Mouse (Mus musculus): ENCODE data around the gene Fam162b. TPM values are rescaled to one million over a fixed set of nuclear protein-coding genes. Genes with fewer than 3 reads are reported as not detected.
A peak's percentile ranks its signal among the peaks of the same experiment; 100 is the strongest.

The Fam162b gene
- polyA plus RNA-seq, 1 experiment from 2014 or later, result 2.2 TPM

GRCm38 (mm10) chr10:51595001-51595931 lies 4.9 kb upstream of the Fam162b start:
- 42% methylated on average over 10 of the region's 10 CpGs for WGBS
- no peak overlapping the region for H3K4me3 ChIP-seq
- peak overlapping the region; percentile 29; the same call in 1 of the 2 replicates for H3K4me2 ChIP-seq
- ATAC-seq (ENCODE audit: insufficient number of reproducible peaks, insufficient read depth, low FRiP score, low TSS enrichment, low read depth), result no peak
- H3K36me3 ChIP-seq, result no peaks in the 10 kb centered on the region
- H3K27ac ChIP-seq, result no peak overlapping the region
- peaks cover 2% of the 10 kb centered on the region; the same call in 1 of the 2 replicates for H3K4me1 ChIP-seq
- no peak overlapping the region for H3K9ac ChIP-seq
- H3K9me3 ChIP-seq, result no peaks in the 10 kb centered on the region
- peaks cover 1% of the 10 kb centered on the region; the same call in 1 of the 2 replicates for H3K27me3 ChIP-seq

DNA sequence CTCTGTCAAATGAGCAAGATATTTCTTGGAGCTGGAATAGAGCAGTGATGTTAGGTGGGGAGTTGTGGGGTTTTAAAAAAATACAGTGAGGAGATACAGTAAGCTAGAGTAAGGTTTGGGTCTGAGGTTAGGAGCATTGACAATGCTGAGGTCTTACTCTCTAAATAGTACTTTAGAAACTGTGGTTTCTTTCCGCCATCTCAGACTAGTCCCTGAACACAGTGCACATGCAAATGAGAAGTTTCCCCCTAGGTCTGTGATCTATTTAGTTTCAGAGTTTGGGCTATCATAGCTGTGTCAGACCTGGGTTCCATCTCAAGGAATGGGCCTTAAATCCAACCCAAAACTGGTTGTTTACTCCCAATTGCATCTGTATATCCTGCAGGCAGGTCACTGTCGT lies 1.3 kb upstream of the Fam162b start:
- H3K4me3 ChIP-seq, result no peak overlapping the region
- 81% methylated on average over 2 of the region's 2 CpGs for WGBS
- peaks cover 10% of the 10 kb centered on the region; the same call in 1 of the 2 replicates for H3K4me1 ChIP-seq
- H3K9ac ChIP-seq, result no peak overlapping the region
- H3K27me3 ChIP-seq, result peaks cover 13% of the 10 kb centered on the region; the same call in 1 of the 2 replicates
- no peak for ATAC-seq (ENCODE audit: insufficient number of reproducible peaks, insufficient read depth, low FRiP score, low TSS enrichment, low read depth)
- no peak overlapping the region for H3K27ac ChIP-seq
- H3K36me3 ChIP-seq, result no peaks in the 10 kb centered on the region
- no peak overlapping the region for H3K4me2 ChIP-seq
- H3K9me3 ChIP-seq, result no peaks in the 10 kb centered on the region

GRCm38 (mm10) chr10:51584919-51585318 lies 5.4 kb downstream of the Fam162b start:
- Histone ChIP-seq H3K36me3 (no peaks in the 10 kb centered on the region), H3K4me3 (no peak overlapping the region), H3K9ac (no peak overlapping the region), H3K9me3 (no peaks in the 10 kb centered on the region), H3K4me2 (no peak overlapping the region), H3K27ac (no peak overlapping the region), H3K4me1 (peaks cover 4% of the 10 kb centered on the region; the same call in 1 of the 2 replicates), H3K27me3 (peaks cover 9% of the 10 kb centered on the region; the same call in 1 of the 2 replicates)
- ATAC-seq (ENCODE audit: insufficient number of reproducible peaks, insufficient read depth, low FRiP score, low TSS enrichment, low read depth), result no peak

DNA sequence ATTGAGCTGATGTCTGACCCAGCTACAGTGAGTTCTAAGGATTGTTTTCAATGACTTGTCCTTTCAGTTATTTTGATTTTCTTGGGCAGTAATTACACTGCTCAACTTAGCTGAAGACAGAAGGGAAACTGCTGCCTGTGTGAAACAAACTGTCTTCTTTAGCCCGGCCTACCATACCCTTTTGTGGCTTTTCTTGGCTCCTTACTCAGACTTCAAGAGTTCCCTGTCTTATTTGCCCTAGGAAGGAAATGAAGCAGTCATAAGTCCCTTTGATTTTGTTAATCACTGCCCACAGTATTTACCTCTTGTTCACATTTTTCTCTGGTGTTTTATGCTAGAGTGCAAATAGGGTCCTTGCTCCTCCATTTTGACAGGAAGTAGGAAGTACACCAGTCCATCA lies 5.9 kb downstream of the Fam162b start:
- H3K9ac ChIP-seq, result no peak overlapping the region
- 0 out of 2 replicates have a peak, but pooled peaks cover 3% of the 10 kb centered on the region for H3K27me3 ChIP-seq
- no peaks in the 10 kb centered on the region for H3K4me1 ChIP-seq
- no peaks in the 10 kb centered on the region for H3K9me3 ChIP-seq
- H3K36me3 ChIP-seq, result no peaks in the 10 kb centered on the region
- H3K27ac ChIP-seq, result no peak overlapping the region
- no peak for ATAC-seq (ENCODE audit: insufficient number of reproducible peaks, insufficient read depth, low FRiP score, low TSS enrichment, low read depth)
- WGBS, result 55% methylated on average over 1 of the region's 1 CpGs
- H3K4me3 ChIP-seq, result no peak overlapping the region
- H3K4me2 ChIP-seq, result no peak overlapping the region

DNA sequence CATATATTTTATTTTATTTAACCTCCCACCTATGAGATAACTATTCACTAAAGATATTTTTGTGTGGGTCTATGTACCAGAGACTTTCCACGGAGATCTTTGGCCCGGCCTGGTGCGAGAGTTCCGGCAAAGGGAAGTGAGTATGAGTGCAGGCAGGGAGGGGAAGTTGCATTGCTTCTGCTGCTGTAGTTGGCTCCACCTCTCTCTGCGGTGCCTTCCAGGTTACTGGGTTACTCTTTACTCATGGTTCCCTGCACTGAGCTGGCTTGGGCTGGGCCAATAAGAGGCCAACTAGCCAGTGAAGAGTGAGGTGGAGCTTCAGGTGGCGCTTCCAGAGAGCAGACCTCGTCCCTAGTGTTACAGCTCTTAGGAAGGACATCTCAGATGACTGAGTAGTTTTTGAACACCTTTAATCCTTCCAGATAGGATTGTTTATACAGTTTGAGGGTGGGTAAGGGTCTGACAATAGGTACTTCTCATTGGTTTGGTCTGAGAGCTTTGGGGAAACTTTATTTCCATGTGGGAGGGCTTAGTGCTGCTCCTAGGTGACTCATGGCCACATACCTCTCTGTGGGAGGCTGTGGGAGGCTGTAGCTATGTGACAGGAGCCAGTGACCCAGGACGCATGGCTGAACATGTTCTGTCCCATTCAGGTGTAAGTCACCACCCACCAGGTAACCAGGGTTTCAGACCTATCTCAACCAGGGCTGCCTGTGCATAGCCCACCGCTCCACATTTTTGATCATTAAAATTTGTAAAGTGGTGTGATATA lies 18.9 kb downstream of the Fam162b start:
- ATAC-seq (ENCODE audit: insufficient number of reproducible peaks, insufficient read depth, low FRiP score, low TSS enrichment, low read depth), result no peak

DNA sequence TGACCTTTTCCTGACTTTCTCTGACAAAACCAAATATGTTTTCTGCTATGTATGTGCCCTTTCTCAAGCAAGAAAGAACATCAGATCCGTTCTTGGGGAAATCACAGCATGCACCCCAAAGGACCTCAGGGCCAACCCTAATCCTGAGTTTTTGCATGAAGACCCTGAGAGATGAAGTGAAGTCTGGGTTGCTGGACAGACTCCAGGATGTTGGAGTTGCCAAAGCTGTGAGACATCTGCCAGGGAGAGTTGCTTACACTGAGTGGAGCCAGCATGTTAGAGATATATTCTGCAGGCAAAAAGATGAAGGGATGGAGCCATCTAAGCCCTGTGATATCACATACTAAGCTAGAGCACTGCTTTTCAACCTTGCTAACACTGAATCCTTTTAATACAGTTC lies 34.3 kb downstream of the Fam162b start:
- H3K27ac ChIP-seq, result no peak overlapping the region
- H3K4me2 ChIP-seq, result no peak overlapping the region
- no peak overlapping the region for H3K9ac ChIP-seq
- 76% methylated on average over 1 of the region's 1 CpGs for WGBS
- ATAC-seq (ENCODE audit: insufficient number of reproducible peaks, insufficient read depth, low FRiP score, low TSS enrichment, low read depth), result no peak
- H3K27me3 ChIP-seq, result no peaks in the 10 kb centered on the region
- H3K4me1 ChIP-seq, result no peaks in the 10 kb centered on the region
- H3K4me3 ChIP-seq, result no peak overlapping the region
- no peaks in the 10 kb centered on the region for H3K9me3 ChIP-seq
- no peaks in the 10 kb centered on the region for H3K36me3 ChIP-seq

More for the DNA sequence above, 18.9 kb downstream of the Fam162b start:
- 74% methylated on average over 9 of the region's 9 CpGs for WGBS
- Histone ChIP-seq H3K27me3 (no peaks in the 10 kb centered on the region), H3K36me3 (no peaks in the 10 kb centered on the region), H3K4me1 (no peaks in the 10 kb centered on the region), H3K9ac (no peak overlapping the region), H3K9me3 (no peaks in the 10 kb centered on the region), H3K27ac (no peak overlapping the region), H3K4me2 (no peak overlapping the region), H3K4me3 (no peak overlapping the region)

- Histone ChIP-seq H3K36me3 (no peaks in the 10 kb centered on the region), H3K27me3 (no peaks in the 10 kb centered on the region), H3K27ac (no peak overlapping the region), H3K9me3 (no peaks in the 10 kb centered on the region), H3K9ac (peak overlapping the region; percentile 68), H3K4me2 (peak overlapping the region; percentile 76), H3K4me1 (no peaks in the 10 kb centered on the region), H3K4me3 (peak overlapping the region; percentile 47)
- no peak for ATAC-seq (ENCODE audit: insufficient number of reproducible peaks, insufficient read depth, low FRiP score, low TSS enrichment, low read depth)
- WGBS, result 1% methylated on average over 16 of the region's 16 CpGs
Observed at GRCm38 (mm10) chr10:51553348-51554123, 36.8 kb downstream of the Fam162b start.

Other genes starting within 250 kb of the Fam162b start
- gene Gm49339, start 109.9 kb downstream of the Fam162b start, polyA plus RNA-seq (2015; fragmentation: Nextera tagmentation; extraction: Ambion mirVana), result 1.1 TPM in 1 of 2 replicates, not detected in the other
- gene Lilr4b, start 109.9 kb downstream of the Fam162b start, polyA plus RNA-seq (2015; fragmentation: Nextera tagmentation; extraction: Ambion mirVana), result 0.08 and 0.41 TPM in 2 replicates
- 1.6 and 2.4 TPM in 2 replicates for gene Lilrb4a, start 99.6 kb downstream of the Fam162b start, polyA plus RNA-seq (2015; fragmentation: Nextera tagmentation; extraction: Ambion mirVana)
- not detected in 2 replicates for gene Gprc6a, start 40.9 kb upstream of the Fam162b start, polyA plus RNA-seq (2015; fragmentation: Nextera tagmentation; extraction: Ambion mirVana)
- not detected in 2 replicates for gene Rfx6, start 87.2 kb upstream of the Fam162b start, polyA plus RNA-seq (2015; fragmentation: Nextera tagmentation; extraction: Ambion mirVana)